Mouse (Mus musculus) C2C12 (cell line): ENCODE data around the gene Pnpla5. TPM values are rescaled to one million over a fixed set of nuclear protein-coding genes. Genes with fewer than 3 reads are reported as not detected.
A peak's percentile ranks its signal among the peaks of the same experiment; 100 is the strongest.
"Not testable (repeated sequence)": the region's sequence is repeated elsewhere in the genome, so short reads cannot be mapped to it uniquely, and the experiment has no call there.

Source experiments
- H3K27me3 ChIP-seq: one replicate; pipeline ENCODE4 v1.6.1; 2011; ENCODE audit not compliant: control insufficient read depth, insufficient read depth, insufficient read length
- H3K36me3 ChIP-seq: one replicate; pipeline ENCODE4 v1.6.1; 2011; ENCODE audit not compliant: control insufficient read depth, insufficient read depth
- H3K4me3 ChIP-seq: one replicate; pipeline ENCODE4 v1.5.1; 2011; ENCODE audit warnings: mild to moderate bottlenecking, control low read depth; ENCODE audit not compliant: poor library complexity, insufficient read depth, severe bottlenecking
- H3K79me2 ChIP-seq: one replicate; pipeline ENCODE4 v1.6.1; 2011; ENCODE audit not compliant: control insufficient read depth, insufficient read depth
- H3K79me3 ChIP-seq: one replicate; pipeline ENCODE4 v1.6.1; 2011; ENCODE audit warnings: low read depth, control low read depth
- H3ac ChIP-seq: one replicate; pipeline ENCODE3; 2011; ENCODE audit warnings: low read depth; ENCODE audit not compliant: control insufficient read depth, insufficient read length
- CEBPB ChIP-seq: IDR thresholded peaks from one replicate; pipeline ENCODE4 v1.6.1; 2011; ENCODE audit warnings: low read depth, mild to moderate bottlenecking, control low read depth, moderate library complexity
- CTCF ChIP-seq: IDR thresholded peaks from one replicate; pipeline ENCODE4 v1.5.1; 2011; ENCODE audit not compliant: control insufficient read depth, insufficient read depth, insufficient read length
- FOSL1 ChIP-seq: IDR thresholded peaks from one replicate; pipeline ENCODE4 v1.8.0; 2011; ENCODE audit warnings: mild to moderate bottlenecking, low read length; ENCODE audit not compliant: poor library complexity, insufficient read depth, severe bottlenecking
- MAX ChIP-seq: IDR thresholded peaks from one replicate; pipeline ENCODE4 v1.6.1; 2011; ENCODE audit warnings: mild to moderate bottlenecking, control low read depth
- MYOD1 ChIP-seq: IDR thresholded peaks from one replicate; pipeline ENCODE4 v1.6.1; 2011; ENCODE audit warnings: low read depth; ENCODE audit not compliant: control insufficient read depth, insufficient read length
- MYOG ChIP-seq: IDR thresholded peaks from one replicate; pipeline ENCODE4 v1.6.1; 2011; ENCODE audit not compliant: control insufficient read depth, insufficient read length; ENCODE audit errors: extremely low read depth
- USF1 ChIP-seq: IDR thresholded peaks from one replicate; pipeline ENCODE4 v1.6.1; 2011; ENCODE audit warnings: low read depth, mild to moderate bottlenecking, control low read depth, moderate library complexity
- polyA plus RNA-seq: library from polyadenylated mRNA; unstranded; fragments of >200 nt; fragmentation: generic; extraction: Trizol; gene quantifications from one replicate; pipeline ENCODE4 v1.2.1, GENCODE M21; 2012; ENCODE audit warnings: missing spikeins

Gene Pnpla5
- polyA plus RNA-seq, 1 experiment = not detected

DNA sequence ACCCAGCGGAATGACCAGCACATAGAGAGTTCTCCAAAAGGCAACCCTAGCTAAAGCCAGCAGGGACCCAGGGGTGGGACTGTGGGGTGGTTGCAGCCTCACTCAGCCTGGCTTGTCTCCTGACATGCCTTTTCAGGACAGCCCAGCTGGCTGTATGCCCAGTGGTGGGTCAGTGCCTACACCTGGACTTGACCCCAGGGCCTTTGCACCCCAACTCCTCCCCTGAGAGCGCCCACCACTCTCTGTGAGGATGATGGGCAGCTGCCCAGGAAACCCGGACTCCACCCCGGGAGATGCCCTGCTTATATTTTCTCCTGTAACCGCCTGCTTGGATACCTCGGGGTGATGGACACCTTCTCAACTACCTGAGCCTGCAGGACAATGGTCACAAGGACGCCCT lies 18.3 kb downstream of the Pnpla5 start:
- Histone ChIP-seq H3K4me3 (no peak overlapping the region), H3K79me3 (no peaks in the 10 kb centered on the region), H3K79me2 (no peaks in the 10 kb centered on the region), H3K27me3 (peaks cover 23% of the 10 kb centered on the region), H3ac (no peak overlapping the region), H3K36me3 (no peaks in the 10 kb centered on the region)
- TF ChIP-seq FOSL1 = no peak
- no peak for TF ChIP-seq USF1
- no peak for TF ChIP-seq MYOG
- no peak for TF ChIP-seq MAX
- no peak for TF ChIP-seq CEBPB
- no peak for TF ChIP-seq CTCF
- no peak for TF ChIP-seq MYOD1

DNA sequence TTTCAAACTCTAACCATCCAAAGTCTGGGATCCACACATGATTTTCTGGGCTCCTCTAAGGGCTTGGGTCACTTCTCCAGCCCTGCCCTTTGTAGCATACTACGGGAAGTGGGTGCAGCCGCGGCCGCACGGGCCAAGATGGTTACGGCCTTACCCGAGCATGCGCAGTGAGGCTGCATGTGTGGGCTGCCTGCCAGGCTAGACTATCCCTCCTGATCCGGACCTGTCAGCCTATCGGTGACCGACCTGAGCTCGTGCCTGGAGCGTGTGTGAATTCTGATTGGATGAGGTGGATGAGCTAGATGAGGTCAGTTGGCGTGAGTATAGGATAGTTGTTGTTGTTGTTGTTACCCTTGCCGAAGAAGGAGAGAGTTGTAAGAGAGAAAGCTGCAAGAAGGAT lies 25.4 kb downstream of the Pnpla5 start:
- not testable (repeated sequence) for H3K36me3 ChIP-seq, H3K4me3 ChIP-seq, H3ac ChIP-seq, H3K79me3 ChIP-seq, H3K79me2 ChIP-seq
- H3K27me3 ChIP-seq = peaks cover 42% of the 10 kb centered on the region

DNA sequence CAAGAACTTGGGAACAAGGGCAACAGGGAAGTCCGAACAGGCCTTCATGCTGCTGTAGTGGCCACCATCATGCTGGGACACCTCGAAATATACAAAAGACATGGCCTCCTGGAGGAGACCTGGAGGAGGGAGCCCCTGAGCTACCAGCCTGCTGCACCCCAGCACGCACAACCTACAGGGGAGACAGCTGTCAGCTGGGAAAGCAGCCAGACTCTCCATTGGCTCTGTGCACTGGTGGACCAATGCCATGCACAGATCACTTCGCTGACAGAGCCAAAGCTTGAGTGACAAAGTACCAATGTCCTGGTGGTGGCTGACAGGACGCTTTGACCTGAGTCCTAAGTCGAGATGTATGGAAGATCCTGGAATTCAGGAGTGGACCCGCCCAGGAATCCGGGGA lies 26.9 kb downstream of the Pnpla5 start:
- Histone ChIP-seq H3K27me3 (peaks cover 53% of the 10 kb centered on the region), H3K36me3 (no peaks in the 10 kb centered on the region), H3K79me2 (no peaks in the 10 kb centered on the region), H3K4me3 (no peak overlapping the region), H3K79me3 (no peaks in the 10 kb centered on the region), H3ac (no peak overlapping the region)
- no peak for TF ChIP-seq MYOG
- no peak for TF ChIP-seq MAX
- no peak for TF ChIP-seq CTCF
- TF ChIP-seq FOSL1 = no peak
- no peak for TF ChIP-seq USF1
- TF ChIP-seq CEBPB = no peak
- no peak for TF ChIP-seq MYOD1

DNA sequence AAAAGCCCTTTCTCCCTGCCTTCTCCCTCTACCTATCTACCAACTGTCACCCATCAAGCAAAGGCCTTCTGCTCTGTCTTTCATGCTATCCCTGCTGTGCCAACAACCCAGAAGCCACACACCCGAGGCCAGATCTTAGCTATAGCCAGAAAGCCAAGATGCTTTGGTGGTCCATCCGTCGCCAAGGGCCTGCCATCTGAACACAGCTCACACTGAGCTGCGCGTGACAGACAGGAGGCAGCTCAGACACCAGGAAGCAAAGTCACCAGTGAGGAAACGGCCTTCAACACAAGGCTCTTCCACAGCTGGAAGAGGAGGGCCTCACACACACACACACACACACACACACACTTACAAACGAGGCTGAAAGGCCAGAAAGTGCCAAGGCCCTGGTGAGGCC lies 28.1 kb downstream of the Pnpla5 start:
- Histone ChIP-seq H3K4me3 (no peak overlapping the region), H3K36me3 (no peaks in the 10 kb centered on the region), H3K79me2 (no peaks in the 10 kb centered on the region), H3K27me3 (peaks cover 55% of the 10 kb centered on the region), H3ac (no peak overlapping the region), H3K79me3 (no peaks in the 10 kb centered on the region)
- no peak for TF ChIP-seq CEBPB
- TF ChIP-seq MAX = no peak
- no peak for TF ChIP-seq CTCF
- TF ChIP-seq USF1 = no peak
- no peak for TF ChIP-seq MYOG
- no peak for TF ChIP-seq FOSL1
- no peak for TF ChIP-seq MYOD1

DNA sequence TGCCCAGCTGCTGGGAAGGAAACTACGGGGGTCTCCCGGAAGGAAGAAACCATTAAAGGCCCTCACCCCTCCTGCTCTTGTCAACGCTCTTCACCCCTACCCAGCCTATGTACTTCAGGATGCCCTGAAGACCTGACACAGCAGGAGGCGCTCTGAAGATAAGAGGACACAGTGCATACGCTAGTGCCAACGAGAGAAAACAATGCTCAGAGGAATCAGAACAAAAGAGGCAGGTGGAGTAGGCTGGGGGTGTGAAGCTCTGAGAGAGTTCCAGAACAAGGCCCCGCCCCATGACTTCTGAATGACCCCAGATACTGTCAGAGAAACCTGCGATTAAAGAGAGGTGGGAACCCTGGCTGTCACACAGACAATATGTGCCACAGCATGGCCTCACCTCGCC lies 36.2 kb downstream of the Pnpla5 start:
- Histone ChIP-seq H3K36me3 (no peaks in the 10 kb centered on the region), H3K4me3 (no peak overlapping the region), H3K79me3 (no peaks in the 10 kb centered on the region), H3K27me3 (peaks cover 37% of the 10 kb centered on the region), H3ac (no peak overlapping the region), H3K79me2 (no peaks in the 10 kb centered on the region)
- TF ChIP-seq FOSL1 (no peak), MYOG (no peak), CTCF (no peak), MAX (no peak), MYOD1 (no peak), CEBPB (no peak), USF1 (no peak)

DNA sequence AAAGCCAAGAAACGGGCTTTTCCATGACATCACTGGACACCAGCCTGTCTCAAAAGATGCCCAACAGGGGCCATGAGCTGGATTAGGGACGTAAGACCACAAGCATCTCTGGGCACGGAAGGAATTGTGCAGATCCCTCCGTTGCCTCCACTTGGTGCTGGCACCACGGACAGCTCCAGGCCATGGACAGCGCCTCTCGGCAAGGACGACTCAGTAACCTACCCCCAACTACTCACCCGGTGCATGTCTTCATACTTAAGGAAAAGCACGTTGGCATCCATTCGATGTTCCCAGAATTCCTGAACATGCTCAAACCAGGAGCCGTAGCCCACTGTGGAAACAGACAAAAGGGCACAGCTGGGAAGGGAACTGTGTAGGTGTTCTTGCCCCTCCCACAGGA lies 36.6 kb downstream of the Pnpla5 start:
- peaks cover 40% of the 10 kb centered on the region for H3K27me3 ChIP-seq
- no peak overlapping the region for H3ac ChIP-seq
- H3K79me2 ChIP-seq = no peaks in the 10 kb centered on the region
- TF ChIP-seq MYOD1 = peak; percentile 9
- no peak for TF ChIP-seq CTCF
- H3K36me3 ChIP-seq = no peaks in the 10 kb centered on the region
- H3K79me3 ChIP-seq = no peaks in the 10 kb centered on the region
- H3K4me3 ChIP-seq = no peak overlapping the region
